Mouse (Mus musculus): ENCODE measurements around the gene Klhl8. TPM values are rescaled to one million over a fixed set of nuclear protein-coding genes. Genes with fewer than 3 reads are reported as not detected.

Klhl8 gene
- polyA plus RNA-seq, 1 experiment from 2014 or later: 1.9 TPM

DNA sequence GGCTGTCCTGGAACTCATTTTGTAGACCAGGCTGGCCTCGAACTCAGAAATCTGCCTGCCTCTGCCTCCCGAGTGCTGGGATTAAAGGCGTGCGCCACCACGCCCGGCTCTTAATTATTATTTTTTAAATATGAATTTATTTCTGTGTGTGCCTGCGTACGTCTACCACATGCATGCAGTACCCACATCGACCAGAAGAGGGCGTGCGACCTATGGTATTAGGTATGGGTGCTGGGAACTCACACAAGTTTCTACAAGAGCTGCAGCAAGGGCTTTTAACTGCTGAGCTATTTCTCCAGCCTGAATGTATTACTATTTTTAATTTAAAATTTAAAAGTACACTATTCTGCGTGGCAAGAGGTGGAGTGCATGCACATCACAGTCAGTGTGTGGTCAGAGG is 15.3 kb upstream of the Klhl8 start:
- H3K36me3 ChIP-seq (ENCODE audit: inconsistent target): no peaks in the 10 kb centered on the region
- H3K79me2 ChIP-seq (ENCODE audit: inconsistent target): no peaks in the 10 kb centered on the region
- no peak overlapping the region for H3K4me3 ChIP-seq (ENCODE audit: inconsistent target)
- H3K27ac ChIP-seq: no peak overlapping the region
- 61% methylated on average over 6 of the region's 12 CpGs for WGBS (ENCODE audit: missing documents)

DNA sequence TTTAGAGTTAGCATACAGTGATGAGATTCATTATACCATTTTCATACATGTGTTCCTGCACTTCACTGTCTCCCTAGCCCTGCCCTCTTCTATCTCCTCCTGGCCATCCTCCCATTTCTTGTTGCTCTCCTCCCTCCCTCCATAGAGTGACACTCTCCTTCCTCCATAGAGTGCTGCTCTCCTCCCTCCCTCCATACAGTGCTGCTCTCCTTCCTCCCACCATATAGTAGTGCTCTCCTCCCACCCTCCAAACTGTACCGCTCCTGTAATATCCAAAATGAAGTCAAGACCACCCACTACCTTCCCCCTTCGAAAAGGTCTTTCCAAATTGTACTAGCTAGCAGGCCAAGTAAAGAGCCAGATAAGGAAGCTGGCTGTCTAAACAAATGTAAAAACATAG is 12.7 kb upstream of the Klhl8 start:
- Histone ChIP-seq H3K27ac (no peak overlapping the region), H3K4me3 (ENCODE audit: inconsistent target) (no peak overlapping the region), H3K79me2 (ENCODE audit: inconsistent target) (no peaks in the 10 kb centered on the region), H3K36me3 (ENCODE audit: inconsistent target) (no peaks in the 10 kb centered on the region)
- WGBS (ENCODE audit: missing documents): 96% methylated on average over 2 of the region's 2 CpGs

DNA sequence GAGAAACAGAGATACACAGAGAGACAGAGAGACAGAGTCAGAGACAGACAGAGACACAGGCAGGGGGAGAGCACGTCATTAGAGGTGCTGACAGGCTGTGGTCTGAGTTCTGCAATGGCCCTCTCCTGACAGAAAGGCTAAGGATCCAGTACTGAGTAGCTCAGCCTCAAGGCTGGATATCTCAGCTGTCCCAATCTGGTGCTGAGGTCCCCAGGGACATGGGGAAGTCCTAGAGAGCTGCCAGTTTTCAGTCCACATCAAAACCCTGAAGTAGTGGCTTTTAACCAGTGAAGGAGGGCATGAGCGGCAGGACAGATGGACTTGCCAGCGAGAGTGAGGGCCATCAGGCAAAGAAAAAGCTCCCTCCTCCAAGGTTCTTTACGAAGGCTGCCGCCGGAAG is 12.0 kb upstream of the Klhl8 start:
- 93% methylated on average over 6 of the region's 6 CpGs for WGBS (ENCODE audit: missing documents)
- H3K4me3 ChIP-seq (ENCODE audit: inconsistent target): no peak overlapping the region
- H3K27ac ChIP-seq: no peak overlapping the region
- no peaks in the 10 kb centered on the region for H3K36me3 ChIP-seq (ENCODE audit: inconsistent target)
- H3K79me2 ChIP-seq (ENCODE audit: inconsistent target): no peaks in the 10 kb centered on the region

DNA sequence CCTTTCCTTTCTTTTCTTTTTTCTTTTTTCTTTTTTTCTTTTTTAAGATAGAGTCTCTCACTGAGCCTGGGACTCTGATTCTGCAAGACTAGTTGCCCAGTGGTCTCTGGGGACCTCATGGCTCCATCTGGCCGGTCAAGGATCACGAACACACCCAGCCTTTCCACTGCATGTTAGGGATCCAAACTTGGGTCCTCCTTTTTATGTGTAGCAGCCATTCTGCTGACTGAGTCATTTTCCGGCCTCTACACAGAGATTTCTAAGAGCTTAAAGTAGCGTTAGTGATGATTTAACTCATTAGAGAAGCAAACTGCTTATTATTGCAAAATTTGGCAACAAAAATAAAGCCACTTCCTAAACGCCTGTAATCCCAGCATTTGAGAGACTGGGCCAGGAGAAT is 11.4 kb upstream of the Klhl8 start:
- Histone ChIP-seq H3K36me3 (ENCODE audit: inconsistent target) (no peaks in the 10 kb centered on the region), H3K27ac (no peak overlapping the region), H3K79me2 (ENCODE audit: inconsistent target) (no peaks in the 10 kb centered on the region), H3K4me3 (ENCODE audit: inconsistent target) (no peak overlapping the region)
- WGBS (ENCODE audit: missing documents): 73% methylated on average over 5 of the region's 5 CpGs

DNA sequence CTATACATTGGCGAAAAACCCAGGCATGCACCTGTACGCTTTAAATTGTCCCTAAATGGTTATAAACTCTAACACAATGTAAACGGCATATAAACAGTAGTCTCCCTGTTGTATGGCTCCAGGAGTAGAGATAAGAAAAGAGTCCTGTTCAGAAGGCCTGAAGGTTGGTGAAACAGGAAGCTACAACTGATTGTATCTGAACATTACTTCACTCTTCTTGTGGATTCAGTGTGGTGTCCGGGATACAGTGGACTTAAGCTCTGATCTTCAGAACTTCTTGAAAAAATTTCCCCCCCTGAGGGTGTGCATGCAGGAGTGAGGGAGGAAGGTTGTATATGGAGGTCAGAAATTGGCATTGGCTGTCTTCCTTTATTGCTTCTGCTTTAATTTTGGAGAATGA is 8.4 kb upstream of the Klhl8 start:
- Histone ChIP-seq H3K4me3 (ENCODE audit: inconsistent target) (no peak overlapping the region), H3K79me2 (ENCODE audit: inconsistent target) (no peaks in the 10 kb centered on the region), H3K36me3 (ENCODE audit: inconsistent target) (no peaks in the 10 kb centered on the region), H3K27ac (no peak overlapping the region)
- 71% methylated on average over 4 of the region's 4 CpGs for WGBS (ENCODE audit: missing documents)

DNA sequence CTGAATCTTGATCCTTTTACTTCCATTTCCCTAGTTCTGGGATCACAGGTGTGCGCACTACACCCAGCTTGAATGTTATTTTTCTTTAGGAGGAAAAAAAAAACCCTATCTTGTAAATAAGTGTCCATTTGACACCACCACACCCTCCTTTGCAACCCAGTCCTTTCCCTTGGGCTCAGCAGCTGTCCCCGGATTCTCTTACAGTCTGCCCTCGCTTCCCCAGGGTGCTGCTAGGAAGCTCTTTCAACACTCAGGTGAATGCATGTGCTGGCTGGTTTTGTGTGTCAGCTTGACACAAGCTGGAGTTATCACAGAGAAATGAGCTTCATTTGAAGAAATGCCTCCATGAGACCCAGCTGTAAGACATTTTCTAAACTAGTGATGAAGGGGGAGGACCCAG is 7.2 kb upstream of the Klhl8 start:
- 88% methylated on average over 3 of the region's 3 CpGs for WGBS (ENCODE audit: missing documents)
- H3K27ac ChIP-seq: no peak overlapping the region
- H3K4me3 ChIP-seq (ENCODE audit: inconsistent target): no peak overlapping the region
- H3K79me2 ChIP-seq (ENCODE audit: inconsistent target): no peaks in the 10 kb centered on the region
- no peaks in the 10 kb centered on the region for H3K36me3 ChIP-seq (ENCODE audit: inconsistent target)

DNA sequence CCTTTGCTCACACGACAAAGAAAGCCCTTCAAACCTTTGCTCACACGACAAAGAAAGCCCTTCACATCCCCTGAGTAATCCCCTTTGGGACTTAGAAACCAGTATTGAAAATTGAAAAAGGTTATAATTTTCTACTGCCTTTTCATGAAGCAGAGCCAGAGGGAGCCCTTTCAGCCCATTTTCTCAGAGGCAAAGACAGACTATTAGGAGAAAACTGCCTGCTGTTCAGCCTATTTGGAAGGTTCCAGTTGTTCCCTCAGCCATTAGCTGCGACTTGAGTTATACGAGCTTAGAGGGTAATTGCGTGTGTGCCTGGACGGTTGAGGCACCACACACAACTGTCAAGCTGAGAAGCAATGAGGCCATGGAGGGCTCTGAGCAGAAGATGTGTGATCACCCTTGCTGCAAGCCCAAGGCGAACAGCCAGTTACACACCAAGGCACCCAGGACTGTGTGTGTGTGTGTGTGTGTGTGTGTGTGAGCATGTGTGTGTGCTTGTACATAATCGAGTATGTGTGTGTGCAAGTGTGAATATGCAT is 6.4 kb upstream of the Klhl8 start:
- Histone ChIP-seq H3K27ac (no peak overlapping the region), H3K4me3 (ENCODE audit: inconsistent target) (no peak overlapping the region), H3K79me2 (ENCODE audit: inconsistent target) (no peaks in the 10 kb centered on the region), H3K36me3 (ENCODE audit: inconsistent target) (no peaks in the 10 kb centered on the region)
- WGBS (ENCODE audit: missing documents): 89% methylated on average over 7 of the region's 8 CpGs

DNA sequence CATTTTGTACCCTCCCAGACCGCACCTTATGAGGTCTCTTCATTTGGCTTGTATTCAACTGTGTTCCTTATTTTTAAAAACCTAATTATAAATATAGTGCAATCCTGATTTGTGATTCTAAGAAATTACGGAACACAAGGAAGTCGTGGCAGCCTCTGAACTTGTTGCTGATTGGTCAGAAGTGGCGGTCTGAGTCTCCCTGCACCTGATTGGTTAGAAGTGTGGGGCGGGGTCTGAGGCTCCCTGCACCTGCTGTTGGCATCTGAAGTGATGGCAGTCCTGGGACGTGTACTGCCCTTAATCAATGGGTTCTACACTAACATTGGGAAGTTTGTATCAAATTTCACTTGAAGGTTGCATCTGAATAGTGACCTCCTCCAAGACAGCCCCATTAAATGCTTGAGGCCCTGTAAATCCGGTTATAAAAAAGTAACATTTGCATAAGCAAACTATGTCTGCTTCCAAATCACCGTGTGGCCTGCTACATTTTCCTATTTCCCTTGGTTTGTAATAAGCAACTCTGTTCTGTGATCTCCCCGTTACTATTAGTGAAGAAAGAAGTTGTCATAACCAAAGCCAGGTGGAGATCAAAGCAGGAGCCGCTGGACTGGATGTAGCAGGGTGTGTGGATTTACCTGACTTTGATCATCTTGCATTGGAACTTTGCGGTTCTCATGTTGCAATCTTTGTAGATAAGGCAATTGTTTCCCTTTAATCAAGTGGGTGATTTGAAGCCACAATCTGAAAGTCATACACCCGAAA is 5.7 kb upstream of the Klhl8 start:
- H3K4me3 ChIP-seq (ENCODE audit: inconsistent target): no peak overlapping the region
- no peak overlapping the region for H3K27ac ChIP-seq
- 86% methylated on average over 12 of the region's 12 CpGs for WGBS (ENCODE audit: missing documents)
- H3K36me3 ChIP-seq (ENCODE audit: inconsistent target): no peaks in the 10 kb centered on the region
- H3K79me2 ChIP-seq (ENCODE audit: inconsistent target): no peaks in the 10 kb centered on the region

DNA sequence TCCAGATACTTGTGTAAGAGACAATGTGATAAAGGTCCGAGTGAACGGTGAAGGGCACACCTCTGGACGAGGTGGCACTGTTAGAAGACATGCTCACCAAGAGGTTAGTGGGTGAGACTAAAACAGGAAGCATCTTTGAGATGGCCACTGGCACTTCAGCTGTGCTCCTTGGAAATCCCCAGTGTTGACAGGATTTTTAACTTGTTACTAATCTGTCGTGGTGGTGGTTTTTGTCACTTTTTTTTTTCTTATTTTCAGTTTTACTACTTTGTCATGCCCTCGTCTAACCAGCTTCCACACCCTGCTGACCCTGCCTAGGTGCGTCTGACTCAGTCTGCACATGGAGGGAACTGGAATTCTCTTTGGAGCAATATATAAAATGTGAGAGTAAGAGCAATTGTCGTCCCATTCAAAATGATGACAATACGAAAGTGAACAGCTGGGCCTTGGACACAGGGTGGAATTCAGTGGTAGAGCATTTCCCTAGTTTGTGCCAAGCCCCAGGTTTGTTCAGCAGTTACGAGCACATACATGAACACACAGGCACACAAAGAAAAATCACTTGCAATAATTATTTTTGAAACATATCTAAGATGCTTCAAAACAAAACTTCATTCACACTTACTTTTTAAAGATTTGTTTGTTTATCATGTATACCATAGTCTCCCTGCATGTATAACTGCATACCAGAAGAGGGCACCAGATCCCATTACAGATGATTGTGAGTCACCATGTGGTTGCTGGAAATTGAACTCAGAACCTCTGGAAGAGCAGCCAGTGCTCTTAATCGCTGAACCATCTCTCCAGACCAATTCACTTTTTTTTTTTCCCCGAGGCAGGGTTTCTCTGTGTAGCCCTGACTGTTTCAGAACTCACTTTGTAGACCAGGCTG is 3.5 kb upstream of the Klhl8 start:
- no peak overlapping the region for H3K4me3 ChIP-seq (ENCODE audit: inconsistent target)
- H3K36me3 ChIP-seq (ENCODE audit: inconsistent target): no peaks in the 10 kb centered on the region
- H3K79me2 ChIP-seq (ENCODE audit: inconsistent target): no peaks in the 10 kb centered on the region
- H3K27ac ChIP-seq: no peak overlapping the region
- 57% methylated on average over 11 of the region's 11 CpGs for WGBS (ENCODE audit: missing documents)

DNA sequence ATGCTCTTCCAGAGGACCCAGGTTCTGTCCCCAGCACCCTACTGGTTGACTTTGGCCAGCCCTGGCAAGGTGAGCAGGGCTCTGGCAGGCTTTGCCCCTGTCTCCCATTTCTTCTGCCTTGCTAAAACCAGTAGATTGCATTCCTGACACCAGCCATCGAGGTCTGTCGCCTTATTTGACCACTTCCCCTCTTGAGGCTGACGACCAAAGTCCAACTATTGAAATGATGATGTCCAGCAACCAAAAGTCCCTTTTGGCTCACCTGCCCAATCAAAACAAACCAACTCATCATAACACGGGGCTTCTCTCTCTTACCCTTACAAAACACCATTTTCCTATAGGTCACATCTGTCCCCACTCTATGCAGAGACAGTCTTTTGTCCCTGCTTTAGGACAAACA is 2.1 kb upstream of the Klhl8 start:
- 15% methylated on average over 4 of the region's 4 CpGs for WGBS (ENCODE audit: missing documents)
- Histone ChIP-seq H3K36me3 (ENCODE audit: inconsistent target) (no peaks in the 10 kb centered on the region), H3K27ac (no peak overlapping the region), H3K4me3 (ENCODE audit: inconsistent target) (no peak overlapping the region), H3K79me2 (ENCODE audit: inconsistent target) (no peaks in the 10 kb centered on the region)

DNA sequence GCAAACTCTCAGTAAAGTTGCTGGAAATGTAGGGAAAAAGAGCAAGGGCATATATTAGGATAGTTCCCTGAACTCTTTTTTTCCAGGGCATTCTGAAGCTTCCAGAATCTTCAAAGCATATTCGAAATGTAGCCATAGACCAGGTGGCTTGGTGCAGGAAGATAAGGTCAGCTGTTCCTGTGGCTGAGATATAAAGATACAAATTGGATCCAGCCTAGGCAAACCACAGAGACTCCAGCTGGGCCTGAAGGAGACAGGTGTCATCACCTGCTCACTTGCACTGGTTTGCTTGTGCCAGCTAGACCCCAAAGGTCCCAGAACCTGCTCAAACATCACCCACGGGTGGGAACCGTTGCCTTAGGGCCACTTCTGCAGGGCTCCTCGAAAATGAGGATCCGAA is 496 bp upstream of the Klhl8 start:
- no peaks in the 10 kb centered on the region for H3K79me2 ChIP-seq (ENCODE audit: inconsistent target)
- no peaks in the 10 kb centered on the region for H3K36me3 ChIP-seq (ENCODE audit: inconsistent target)
- no peak overlapping the region for H3K4me3 ChIP-seq (ENCODE audit: inconsistent target)
- 72% methylated on average over 5 of the region's 5 CpGs for WGBS (ENCODE audit: missing documents)
- no peak overlapping the region for H3K27ac ChIP-seq

DNA sequence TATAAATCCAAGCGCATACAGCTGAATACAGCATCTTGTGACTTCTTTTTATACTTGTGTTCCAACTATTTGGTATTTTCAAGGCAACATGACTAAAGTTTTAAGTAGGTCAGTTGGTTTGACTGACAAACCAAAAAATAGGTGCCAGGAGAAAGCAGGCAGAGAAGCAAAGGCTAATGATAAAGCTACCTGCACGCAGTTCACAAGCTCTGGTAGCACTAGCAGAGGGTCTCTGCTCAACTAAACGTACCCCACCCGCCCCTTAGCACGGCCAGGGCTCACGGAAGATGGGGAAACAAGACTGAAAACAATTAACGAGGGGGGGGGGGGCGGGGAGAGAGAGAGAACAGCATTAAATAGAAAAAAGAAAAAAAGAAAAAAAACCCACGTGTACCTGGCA is 903 bp downstream of the Klhl8 start:
- no peaks in the 10 kb centered on the region for H3K79me2 ChIP-seq (ENCODE audit: inconsistent target)
- WGBS (ENCODE audit: missing documents): 24% methylated on average over 7 of the region's 9 CpGs
- H3K4me3 ChIP-seq (ENCODE audit: inconsistent target): peak overlapping the region; percentile 46
- H3K27ac ChIP-seq: no peak overlapping the region
- no peaks in the 10 kb centered on the region for H3K36me3 ChIP-seq (ENCODE audit: inconsistent target)

DNA sequence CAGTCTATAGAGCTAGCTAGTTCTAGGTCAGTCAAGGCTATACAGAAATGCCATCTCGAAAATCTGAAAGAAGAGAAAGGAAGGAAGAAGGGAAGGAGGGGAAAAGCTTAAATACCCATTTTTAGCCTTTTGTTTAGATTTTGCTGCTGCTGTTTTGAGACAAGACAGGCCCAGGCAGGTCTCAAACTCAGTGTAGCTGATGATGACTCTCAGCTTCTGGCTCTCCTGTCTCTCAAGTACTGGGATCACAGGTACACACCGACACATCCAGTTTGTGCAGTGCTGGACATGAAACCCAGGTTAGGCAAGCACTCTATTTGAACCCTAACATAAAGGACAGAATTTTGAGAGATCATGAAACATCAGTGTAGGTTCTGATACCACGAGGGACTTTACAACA is 1.6 kb downstream of the Klhl8 start:
- Histone ChIP-seq H3K27ac (no peak overlapping the region), H3K79me2 (ENCODE audit: inconsistent target) (no peaks in the 10 kb centered on the region), H3K4me3 (ENCODE audit: inconsistent target) (no peak overlapping the region), H3K36me3 (ENCODE audit: inconsistent target) (no peaks in the 10 kb centered on the region)
- 64% methylated on average over 3 of the region's 3 CpGs for WGBS (ENCODE audit: missing documents)

DNA sequence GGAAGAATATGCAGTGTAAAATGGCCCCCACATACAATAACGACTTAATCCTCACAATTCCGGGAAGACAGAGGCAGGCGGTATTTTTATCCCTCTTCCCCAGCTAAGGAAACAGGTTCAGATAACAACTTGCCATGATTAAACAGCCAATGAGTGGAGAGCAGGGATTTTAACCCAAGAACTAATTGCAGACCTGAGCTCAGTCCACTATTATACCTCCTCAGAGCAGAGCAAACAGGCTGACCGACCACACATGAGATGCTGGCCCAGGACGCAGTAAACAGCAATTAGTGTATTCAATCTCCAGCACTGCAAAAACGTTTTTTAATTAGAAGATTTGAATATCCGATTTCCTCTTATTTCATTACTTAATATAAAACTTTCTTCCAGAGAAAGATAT is 2.2 kb downstream of the Klhl8 start:
- WGBS (ENCODE audit: missing documents): 92% methylated on average over 7 of the region's 7 CpGs
- Histone ChIP-seq H3K4me3 (ENCODE audit: inconsistent target) (no peak overlapping the region), H3K79me2 (ENCODE audit: inconsistent target) (no peaks in the 10 kb centered on the region), H3K36me3 (ENCODE audit: inconsistent target) (no peaks in the 10 kb centered on the region), H3K27ac (no peak overlapping the region)

DNA sequence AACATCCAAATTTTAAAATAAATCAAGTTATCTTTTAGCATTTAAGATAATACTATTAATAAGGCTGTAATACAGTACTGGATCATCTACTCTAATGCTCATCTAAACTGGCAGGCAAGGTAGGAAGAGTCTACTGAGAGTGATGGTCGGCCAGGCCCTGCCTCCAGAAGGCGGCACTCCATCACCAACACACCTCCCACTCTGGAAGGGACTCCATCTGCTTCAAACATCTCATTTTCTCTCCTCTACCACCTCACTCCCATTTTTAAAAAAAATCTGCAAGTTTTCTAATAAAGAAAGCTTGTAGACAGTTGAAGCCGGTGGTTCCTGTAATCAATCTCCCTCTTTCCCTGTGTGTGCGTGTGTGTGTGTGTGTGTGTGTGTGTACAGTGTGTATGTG is 3.2 kb downstream of the Klhl8 start:
- Histone ChIP-seq H3K36me3 (ENCODE audit: inconsistent target) (no peaks in the 10 kb centered on the region), H3K27ac (no peak overlapping the region), H3K4me3 (ENCODE audit: inconsistent target) (no peak overlapping the region), H3K79me2 (ENCODE audit: inconsistent target) (no peaks in the 10 kb centered on the region)
- 86% methylated on average over 4 of the region's 4 CpGs for WGBS (ENCODE audit: missing documents)
